8 mouse cellular contexts compared by ENCODE assay signal in genomic region chr1:72306679-72307181, GRCm38 (mm10). TPM values are rescaled to one million over a fixed set of nuclear protein-coding genes. Genes with fewer than 3 reads are reported as not detected.
DNase-seq lines count a peak whose midpoint lies in the region; ATAC-seq and TF ChIP-seq lines count a peak whose summit lies in the region.

No protein-coding gene starts in this region.

- peak overlapping the region; percentile 71 for H3K9ac ChIP-seq in heart, postnatal 0 days (replicated peaks; ENCODE audit: low read depth, low read length)
- peak overlapping the region; percentile 79 for H3K9ac ChIP-seq in limb, embryonic 11.5 days (ENCODE audit: low read length)

- no peaks in the 10 kb centered on the region for H3K9me3 ChIP-seq in heart, postnatal 0 days (replicated peaks; ENCODE audit: control insufficient read depth, low read length)
- no peaks in the 10 kb centered on the region for H3K9me3 ChIP-seq in limb, embryonic 11.5 days (ENCODE audit: control insufficient read depth, low read length)
- H3K9me3 ChIP-seq in midbrain, embryonic 10.5 days (replicated peaks): no peaks in the 10 kb centered on the region

- peak overlapping the region; percentile 72 for H3K4me3 ChIP-seq in heart, postnatal 0 days (ENCODE audit: low read depth, low read length)
- peak overlapping the region; percentile 55; the same call in 1 of the 2 replicates for H3K4me3 ChIP-seq in limb, embryonic 11.5 days (ENCODE audit: low read depth, low read length)
- H3K4me3 ChIP-seq in midbrain, embryonic 10.5 days: peak overlapping the region; percentile 63

- peak; percentile 71 for ATAC-seq in heart, postnatal 0 days (ENCODE audit: insufficient read depth, low read depth)
- ATAC-seq in limb, embryonic 11.5 days (ENCODE audit: insufficient number of reproducible peaks, low FRiP score, low TSS enrichment, low read depth): peak; percentile 53

- 4% methylated on average over 11 of the region's 11 CpGs for WGBS in heart, postnatal 0 days
- WGBS in limb, embryonic 11.5 days: 4% methylated on average over 11 of the region's 11 CpGs
- WGBS in midbrain, embryonic 10.5 days: 6% methylated on average over 11 of the region's 11 CpGs

- H3K36me3 ChIP-seq in heart, postnatal 0 days (replicated peaks; ENCODE audit: control insufficient read depth, insufficient read depth, low read length): peaks cover 2% of the 10 kb centered on the region
- H3K36me3 ChIP-seq in limb, embryonic 11.5 days (ENCODE audit: control insufficient read depth, insufficient read depth, low read length): no peaks in the 10 kb centered on the region
- H3K36me3 ChIP-seq in midbrain, embryonic 10.5 days: peaks cover 8% of the 10 kb centered on the region

- no peak for TF ChIP-seq EP300 in heart, postnatal 0 days (IDR thresholded peaks at IDR 0.05; ENCODE audit: low read depth)

- H3K4me2 ChIP-seq in heart, postnatal 0 days (ENCODE audit: low read depth, low read length): peak overlapping the region; percentile 80
- peak overlapping the region; percentile 49 for H3K4me2 ChIP-seq in limb, embryonic 11.5 days (ENCODE audit: low read depth, severe bottlenecking)

- peak; percentile 35 to 59 for DNase-seq in adrenal gland, postnatal 36 days
- DNase-seq in adrenal gland, adult 8-10 months: no peak
- DNase-seq in 3T3-L1 (ENCODE audit: low read depth, low spot score): peak; percentile 63
- DNase-seq in cerebellum, postnatal 36 days: peak; percentile 53 to 57
- peak; percentile 57 for DNase-seq in heart, postnatal 0 days (ENCODE audit: low spot score)
- DNase-seq in limb, embryonic 11.5 days (ENCODE audit: low spot score): peak; percentile 69
- no peak for DNase-seq in midbrain, embryonic 10.5 days (ENCODE audit: low spot score)
- DNase-seq in testis, postnatal 14 days (ENCODE audit: low spot score): peak; percentile 24

- peak; percentile 46 for TF ChIP-seq CTCF in heart, postnatal 0 days (IDR thresholded peaks at IDR 0.05; ENCODE audit: low read depth)

- peak overlapping the region; percentile 89 for H3K27ac ChIP-seq in heart, postnatal 0 days (ENCODE audit: low read depth)
- peak overlapping the region; percentile 86 for H3K27ac ChIP-seq in limb, embryonic 11.5 days (replicated peaks; ENCODE audit: low read depth, low read length)
- H3K27ac ChIP-seq in midbrain, embryonic 10.5 days (replicated peaks): peak overlapping the region; percentile 92

- H3K27me3 ChIP-seq in heart, postnatal 0 days (ENCODE audit: control insufficient read depth, insufficient read depth, low read length): no peaks in the 10 kb centered on the region
- no peaks in the 10 kb centered on the region for H3K27me3 ChIP-seq in limb, embryonic 11.5 days (ENCODE audit: control insufficient read depth, insufficient read depth, low read length)
- no peaks in the 10 kb centered on the region for H3K27me3 ChIP-seq in midbrain, embryonic 10.5 days (ENCODE audit: low read depth, poor library complexity, severe bottlenecking)

- H3K4me1 ChIP-seq in heart, postnatal 0 days (ENCODE audit: control insufficient read depth, insufficient read depth): no peaks in the 10 kb centered on the region; the same call in 1 of the 2 replicates
- H3K4me1 ChIP-seq in limb, embryonic 11.5 days (ENCODE audit: control insufficient read depth, insufficient read depth, low read length): peaks cover 8% of the 10 kb centered on the region; the same call in 1 of the 2 replicates
- H3K4me1 ChIP-seq in midbrain, embryonic 10.5 days: peaks cover 33% of the 10 kb centered on the region

RNA-seq across cellular contexts. Expression of gene Xrcc5, which starts 0.5 kb away (rescaled TPM):
- 10 to 100 TPM; 11.0 to 13.0 TPM for total RNA-seq in adrenal gland, postnatal 36 days (2021)
- 10 to 100 TPM; 11.8 to 18.9 (median 14.1) TPM for total RNA-seq in adrenal gland, adult 8-10 months (2022)
- total RNA-seq in heart, postnatal 0 days (2014; rRNA removed; ENCODE audit: low replicate concordance): 12.6 and 14.5 TPM in 2 replicates
- polyA plus RNA-seq in heart, postnatal 0 days (2015; fragmentation: Nextera tagmentation; extraction: Ambion mirVana): 12.9 and 13.9 TPM in 2 replicates
- 78.9 and 84.2 TPM in 2 replicates for polyA plus RNA-seq in limb, embryonic 11.5 days (2014; fragmentation: Nextera tagmentation; extraction: Ambion mirVana)
- 46.6 and 48.7 TPM in 2 replicates for polyA plus RNA-seq in midbrain, embryonic 10.5 days (2016; fragmentation: Nextera tagmentation; extraction: Ambion mirVana)

RNA-seq across cellular contexts. Expression of gene Tmem169, which starts 22.6 kb away (rescaled TPM):
- under 1 TPM; 0.16 to 0.53 TPM for total RNA-seq in adrenal gland, postnatal 36 days (2021)
- under 1 TPM; 0.32 to 0.86 (median 0.66) TPM for total RNA-seq in adrenal gland, adult 8-10 months (2022)
- not detected in 2 replicates for total RNA-seq in heart, postnatal 0 days (2014; rRNA removed; ENCODE audit: low replicate concordance)
- polyA plus RNA-seq in heart, postnatal 0 days (2015; fragmentation: Nextera tagmentation; extraction: Ambion mirVana): 0.12 TPM in 1 of 2 replicates, not detected in the other
- 4.5 and 5.2 TPM in 2 replicates for polyA plus RNA-seq in limb, embryonic 11.5 days (2014; fragmentation: Nextera tagmentation; extraction: Ambion mirVana)
- 5.6 and 12.2 TPM in 2 replicates for polyA plus RNA-seq in midbrain, embryonic 10.5 days (2016; fragmentation: Nextera tagmentation; extraction: Ambion mirVana)

RNA-seq across cellular contexts. Expression of gene Pecr, which starts 22.6 kb away (rescaled TPM):
- 10 to 100 TPM; 21.8 to 28.2 TPM for total RNA-seq in adrenal gland, postnatal 36 days (2021)
- 10 to 100 TPM; 27.1 to 35.2 (median 27.7) TPM for total RNA-seq in adrenal gland, adult 8-10 months (2022)
- 0.95 and 8.1 TPM in 2 replicates for total RNA-seq in heart, postnatal 0 days (2014; rRNA removed; ENCODE audit: low replicate concordance)
- polyA plus RNA-seq in heart, postnatal 0 days (2015; fragmentation: Nextera tagmentation; extraction: Ambion mirVana): 31.1 and 31.7 TPM in 2 replicates
- 28.9 and 30.1 TPM in 2 replicates for polyA plus RNA-seq in limb, embryonic 11.5 days (2014; fragmentation: Nextera tagmentation; extraction: Ambion mirVana)
- polyA plus RNA-seq in midbrain, embryonic 10.5 days (2016; fragmentation: Nextera tagmentation; extraction: Ambion mirVana): 17.8 and 18.2 TPM in 2 replicates

Comparison
In these comparisons a context has a peak if more than half of its experiments do, and no peak if none do; other contexts are left out.
1. DNase-seq: peak in adrenal gland, postnatal 36 days (2 of 2), 3T3-L1 (single experiment), cerebellum, postnatal 36 days (2 of 2), heart, postnatal 0 days (single experiment), limb, embryonic 11.5 days (single experiment) and testis, postnatal 14 days (single experiment); none in adrenal gland, adult 8-10 months (single experiment) and midbrain, embryonic 10.5 days (single experiment).
2. Peak in every context shown above with its lines, with median percentiles within 50 percentile points of each other: H3K27ac ChIP-seq and H3K4me3 ChIP-seq.